In genomic region chr10:39512631-39513314, GRCm38 (mm10) we compare ENCODE assay signal across 16 mouse cellular contexts.
DNase-seq lines count a peak whose midpoint lies in the region; ATAC-seq and TF ChIP-seq lines count a peak whose summit lies in the region.
"Had no signal": no experiment of that assay in that cellular context is flagged by ENCODE, and none has a peak within 500 bp of the region (broad histone marks: within the 10 kb centered on the region; RNA-seq: fewer than 3 reads in every experiment).

No protein-coding gene starts in this region.

- H3K9me3 ChIP-seq in lung, embryonic 14.5 days (ENCODE audit: low read depth, low read length), result no peaks in the 10 kb centered on the region
- no peaks in the 10 kb centered on the region for H3K9me3 ChIP-seq in forebrain, embryonic 16.5 days (ENCODE audit: control insufficient read depth, low read length)
- H3K9me3 ChIP-seq: midbrain, embryonic 13.5 days had no signal

- no peak overlapping the region for H3K9ac ChIP-seq in lung, embryonic 14.5 days
- no peak overlapping the region for H3K9ac ChIP-seq in forebrain, embryonic 16.5 days (replicated peaks; ENCODE audit: low read depth, low read length)
- H3K9ac ChIP-seq: midbrain, embryonic 13.5 days had no signal

- WGBS in lung, embryonic 14.5 days, result 67% methylated on average over 14 of the region's 14 CpGs
- WGBS in forebrain, embryonic 16.5 days, result 68% methylated on average over 14 of the region's 14 CpGs

- ATAC-seq in frontal cortex, adult (ENCODE audit: low TSS enrichment), result peak; percentile 50
- peak; percentile 67; the same call in 1 of the 2 replicates for ATAC-seq in lung, embryonic 14.5 days (ENCODE audit: insufficient read depth)
- ATAC-seq in forebrain, embryonic 16.5 days, result peak; percentile 61
- ATAC-seq in granulocyte monocyte progenitor cell, adult 5-6 weeks (replicated peaks; ENCODE audit: poor library complexity, severe bottlenecking), result no peak
- ATAC-seq: hindbrain, postnatal 0 days; midbrain, embryonic 13.5 days had no signal

- DNase-seq in frontal cortex, postnatal 25 days (ENCODE audit: low spot score in 2 of 2), result no peak
- peak; percentile 48 for DNase-seq in lung, embryonic 14.5 days
- no peak for DNase-seq in lung, postnatal 25 days (ENCODE audit: low spot score)
- peak; percentile 44 for DNase-seq in skeletal muscle tissue, adult 2 months (ENCODE audit: low read depth, low spot score)
- no peak for DNase-seq in ovary, postnatal 36 days (ENCODE audit: low spot score)
- DNase-seq: cerebellum, adult 11-12 months; heart, postnatal 14 days; kidney, adult 8-10 months; kidney, postnatal 36 days; thymus, adult 18-20 months had no signal

- H3K27ac ChIP-seq in lung, embryonic 14.5 days (ENCODE audit: low read depth), result 0 out of 2 replicates have a peak overlapping the region, but pooled peaks have one; percentile 1
- peak overlapping the region; percentile 73 for H3K27ac ChIP-seq in forebrain, embryonic 16.5 days (ENCODE audit: low read length)
- H3K27ac ChIP-seq: hindbrain, postnatal 0 days; macrophage; midbrain, embryonic 13.5 days had no signal

- peaks cover 3% of the 10 kb centered on the region; the same call in 1 of the 2 replicates for H3K4me1 ChIP-seq in lung, embryonic 14.5 days (ENCODE audit: insufficient read depth)
- peaks cover 40% of the 10 kb centered on the region for H3K4me1 ChIP-seq in forebrain, embryonic 16.5 days (replicated peaks; ENCODE audit: control insufficient read depth, insufficient read depth, low read length)

- TF ChIP-seq CTCF in lung, embryonic 14.5 days (IDR thresholded peaks at IDR 0.05; ENCODE audit: low read depth), result no peak

- H3K4me3 ChIP-seq in lung, embryonic 14.5 days (ENCODE audit: low read depth, low read length), result no peak overlapping the region
- no peak overlapping the region for H3K4me3 ChIP-seq in forebrain, embryonic 16.5 days (replicated peaks; ENCODE audit: low read length)
- H3K4me3 ChIP-seq: midbrain, embryonic 13.5 days had no signal

- H3K4me2 ChIP-seq in lung, embryonic 14.5 days, result no peak overlapping the region
- H3K4me2 ChIP-seq in forebrain, embryonic 16.5 days (ENCODE audit: low read length), result no peak overlapping the region
- H3K4me2 ChIP-seq: midbrain, embryonic 13.5 days had no signal

- H3K27me3 ChIP-seq in lung, embryonic 14.5 days (ENCODE audit: insufficient read depth, low read length), result no peaks in the 10 kb centered on the region
- no peaks in the 10 kb centered on the region for H3K27me3 ChIP-seq in forebrain, embryonic 16.5 days (replicated peaks; ENCODE audit: control insufficient read depth, insufficient read depth, low read length)
- H3K27me3 ChIP-seq: midbrain, embryonic 13.5 days had no signal

- H3K36me3 ChIP-seq in lung, embryonic 14.5 days (ENCODE audit: insufficient read depth), result peaks cover 15% of the 10 kb centered on the region; the same call in 1 of the 2 replicates
- peaks cover 8% of the 10 kb centered on the region; the same call in 1 of the 2 replicates for H3K36me3 ChIP-seq in forebrain, embryonic 16.5 days (ENCODE audit: control insufficient read depth, insufficient read depth)

Comparison
In these comparisons a context has a peak if more than half of its experiments do, and no peak if none do; other contexts are left out.
1. DNase-seq: peak in lung, embryonic 14.5 days (single experiment) and skeletal muscle tissue, adult 2 months (single experiment); none in frontal cortex, postnatal 25 days (0 of 2), lung, postnatal 25 days (single experiment) and ovary, postnatal 36 days (single experiment).